Mouse (Mus musculus) neural tube, embryonic 10.5 days (tissue): Measurements from ENCODE around the gene Zfp811.

Source experiments
- DNase-seq: peaks from one replicate; pipeline ENCODE4 v3.0.0-alpha.2; 2017; ENCODE audit warnings: low spot score; ENCODE audit errors: extremely low spot score

The Zfp811 gene

DNA sequence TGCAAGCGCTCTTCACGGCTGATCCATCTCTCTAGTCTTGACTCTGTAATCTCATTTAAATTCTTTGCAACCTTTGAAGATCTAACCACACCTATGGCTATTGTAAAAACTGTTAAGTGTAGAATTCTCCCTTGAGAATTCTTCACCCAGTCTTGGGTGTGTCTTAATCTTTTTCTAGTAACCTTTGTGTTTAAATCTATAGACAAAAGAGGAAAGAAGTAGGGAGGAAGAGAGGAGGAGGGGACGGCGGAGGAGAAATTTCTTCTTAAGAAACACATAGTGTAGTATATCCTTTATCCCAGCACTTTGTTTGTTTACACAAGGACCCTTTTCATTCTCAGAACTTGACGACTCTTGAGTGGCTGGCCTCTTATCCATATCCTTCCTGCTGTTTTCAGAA is 52.4 kb downstream of the Zfp811 start:
- no peak for DNase-seq

DNA sequence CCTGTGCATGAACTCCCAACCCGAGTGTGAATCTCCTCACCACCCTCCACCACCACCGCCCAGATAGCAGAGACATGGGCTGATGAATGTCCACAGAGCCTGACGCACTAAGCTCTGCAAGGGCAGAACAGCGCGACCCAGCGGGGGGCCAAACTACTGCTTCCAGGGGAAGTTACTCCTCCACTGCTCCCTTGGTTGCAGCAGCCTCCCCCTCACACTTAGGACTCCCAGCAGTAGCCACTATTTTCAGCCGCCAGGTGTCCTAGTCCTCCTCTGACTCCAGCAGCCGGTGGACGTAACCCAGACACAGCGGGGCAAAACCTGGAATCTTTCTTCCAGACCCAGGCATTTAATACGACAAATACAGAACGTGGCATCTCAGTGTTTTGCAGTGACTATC is 56.1 kb downstream of the Zfp811 start:
- DNase-seq, result peak; percentile 35

DNA sequence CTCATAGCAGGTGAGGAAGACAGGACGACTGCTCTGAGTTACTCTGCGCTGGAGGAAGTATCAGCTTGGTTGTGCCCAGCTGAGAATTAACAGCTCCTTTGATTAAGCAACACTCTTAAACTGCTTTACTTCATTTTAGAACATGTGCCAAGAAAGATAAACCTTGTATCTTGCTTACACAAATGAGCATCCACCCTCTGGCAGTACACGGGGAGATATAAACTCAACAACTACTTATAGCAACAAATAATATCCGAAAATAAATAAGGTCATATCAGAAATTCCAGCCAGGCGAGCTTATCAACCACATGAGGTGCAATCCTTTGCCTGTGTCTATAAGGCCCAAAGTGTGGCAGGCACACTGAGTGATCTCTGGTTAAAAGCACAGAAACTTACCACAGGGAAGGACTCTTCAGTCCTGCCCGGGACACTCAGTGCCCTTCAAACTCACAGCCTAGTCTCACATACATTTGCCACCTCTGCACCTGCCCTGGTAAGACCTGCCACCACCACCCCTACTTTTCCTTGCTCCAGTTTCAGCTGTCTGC is 56.8 kb downstream of the Zfp811 start:
- no peak for DNase-seq

DNA sequence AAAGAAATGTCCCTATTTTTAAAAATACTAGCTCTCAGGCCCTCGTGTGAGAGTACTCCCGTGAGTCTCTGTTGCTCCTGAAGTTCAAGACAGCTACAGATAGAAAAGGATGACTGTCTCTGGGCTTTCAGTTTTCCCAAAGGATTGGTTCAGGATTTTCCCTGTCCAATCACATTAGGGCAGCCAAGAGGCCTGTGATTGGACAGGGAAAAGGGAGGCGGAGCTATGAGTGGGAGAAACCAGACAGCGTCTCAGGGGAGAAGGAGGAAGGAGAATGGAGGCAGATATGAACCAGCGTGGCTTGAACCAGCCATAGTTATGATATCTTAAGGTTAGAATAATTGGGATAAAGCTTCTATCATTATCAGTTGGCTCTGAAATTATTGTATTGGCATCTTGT is 59.1 kb downstream of the Zfp811 start:
- no peak for DNase-seq
